Mouse (Mus musculus): ENCODE results near the gene Ptger1.

GRCm38 (mm10) chr8:83656043-83656442 is 10.4 kb upstream of the Ptger1 start:
- no peak for TF ChIP-seq CTCF (IDR thresholded peaks at IDR 0.05; ENCODE audit: control insufficient read depth, insufficient read depth, low read length)
- TF ChIP-seq POLR2A (IDR thresholded peaks at IDR 0.05; ENCODE audit: borderline replicate concordance, control insufficient read depth, low read depth, low read length): no peak

Data from bone marrow, adult 2 months (tissue).